Mouse (Mus musculus) hindbrain, embryonic 10.5 days (tissue): ENCODE results near the gene Meis2. TPM values are rescaled to one million over a fixed set of nuclear protein-coding genes. Genes with fewer than 3 reads are reported as not detected.

Experiments used
- DNase-seq: peaks from one replicate; pipeline ENCODE4 v3.0.0-alpha.2; 2017; ENCODE audit warnings: low spot score
- H3K27ac ChIP-seq: fragments of 300-500 bp; sonication (generic); 2 replicates; pipeline ENCODE4 v1.5.1; 2016; ENCODE audit warnings: mild to moderate bottlenecking, moderate library complexity
- H3K27me3 ChIP-seq: fragments of 300-500 bp; sonication (generic); 2 replicates; pipeline ENCODE4 v1.6.1; 2016; ENCODE audit warnings: mild to moderate bottlenecking; ENCODE audit not compliant: poor library complexity, insufficient read depth, severe bottlenecking
- H3K36me3 ChIP-seq: fragments of 300-500 bp; sonication (generic); 2 replicates; pipeline ENCODE4 v1.6.1; 2016; ENCODE audit warnings: mild to moderate bottlenecking, moderate library complexity
- H3K4me1 ChIP-seq: fragments of 300-500 bp; sonication (generic); replicated peaks from 2 replicates; pipeline ENCODE4 v1.6.1; 2016; ENCODE audit warnings: mild to moderate bottlenecking
- H3K4me3 ChIP-seq: fragments of 300-500 bp; sonication (generic); 2 replicates; pipeline ENCODE4 v1.5.1; 2016; ENCODE audit warnings: mild to moderate bottlenecking, moderate library complexity
- H3K9me3 ChIP-seq: fragments of 300-500 bp; sonication (generic); 2 replicates; pipeline ENCODE4 v1.6.1; 2016; ENCODE audit warnings: mild to moderate bottlenecking, moderate library complexity
- WGBS: fragments of 180-500 bp; shearing (Covaris S2); methylation state at CpG from one replicate; pipeline ENCODE4 v1.1.7; 2016; 5-methylcytosine and 5-hydroxymethylcytosine counted together
- polyA plus RNA-seq: library from polyadenylated mRNA; unstranded; fragments of >200 nt; fragmentation: Nextera tagmentation; extraction: Ambion mirVana; gene quantifications from 2 replicates; pipeline ENCODE4 v1.2.1, GENCODE M21; 2016

The Meis2 gene
- polyA plus RNA-seq, 1 experiment from 2014 or later, result 91.1 TPM

DNA sequence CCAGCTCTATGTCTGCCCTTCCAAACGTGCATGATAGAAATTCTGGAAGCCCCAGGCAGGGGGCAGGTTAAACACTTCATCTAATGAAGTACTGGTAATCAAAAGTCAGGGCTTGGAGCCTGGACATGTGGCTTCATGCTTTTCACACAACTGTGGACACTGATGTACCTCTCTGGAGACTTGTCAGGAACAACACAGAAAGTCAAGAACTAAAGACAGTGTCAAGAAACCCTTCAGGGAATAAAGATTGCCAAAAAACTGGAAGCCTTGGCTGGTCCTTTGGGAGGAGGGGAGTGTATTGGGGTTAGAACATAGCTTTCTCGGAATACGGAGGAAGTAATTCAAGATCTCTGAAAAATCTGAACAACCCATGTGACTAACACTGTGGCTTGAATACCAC lies 37.5 kb downstream of the Meis2 start:
- Histone ChIP-seq H3K4me1 (peaks cover 2% of the 10 kb centered on the region; the same call in 1 of the 2 replicates), H3K4me3 (no peak overlapping the region), H3K9me3 (no peaks in the 10 kb centered on the region), H3K27ac (no peak overlapping the region), H3K27me3 (no peaks in the 10 kb centered on the region), H3K36me3 (peaks cover 85% of the 10 kb centered on the region)
- WGBS, result 74% methylated on average over 3 of the region's 3 CpGs
- no peak for DNase-seq

DNA sequence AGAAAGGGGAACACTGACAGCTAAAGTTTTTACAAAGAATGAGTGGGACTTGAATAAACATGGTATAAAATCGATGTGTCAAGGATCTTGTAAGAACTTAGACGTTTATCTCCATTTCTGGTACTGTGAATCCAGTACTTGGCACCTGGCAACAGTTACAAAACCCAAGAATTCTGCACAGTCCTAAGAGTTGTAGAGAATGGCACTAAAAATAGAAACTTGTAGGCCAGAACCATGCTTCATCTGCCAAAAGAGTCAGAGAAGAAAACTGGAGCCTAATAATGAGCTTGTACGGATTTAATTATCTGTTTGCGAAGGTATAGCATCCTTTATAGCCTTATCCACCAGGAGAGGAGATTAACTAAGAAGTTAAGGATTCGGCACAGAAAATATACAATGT lies 42.8 kb downstream of the Meis2 start:
- H3K36me3 ChIP-seq, result peaks cover 40% of the 10 kb centered on the region
- H3K9me3 ChIP-seq, result no peaks in the 10 kb centered on the region
- H3K27ac ChIP-seq, result no peak overlapping the region
- no peaks in the 10 kb centered on the region for H3K27me3 ChIP-seq
- H3K4me3 ChIP-seq, result no peak overlapping the region
- no peak for DNase-seq
- WGBS, result 93% methylated on average over 5 of the region's 5 CpGs
- peaks cover 51% of the 10 kb centered on the region for H3K4me1 ChIP-seq

GRCm38 (mm10) chr2:116021931-116022330 lies 43.7 kb downstream of the Meis2 start:
- Histone ChIP-seq H3K9me3 (no peaks in the 10 kb centered on the region), H3K4me1 (peaks cover 51% of the 10 kb centered on the region), H3K36me3 (peaks cover 40% of the 10 kb centered on the region), H3K27ac (peak overlapping the region; percentile 90), H3K27me3 (no peaks in the 10 kb centered on the region), H3K4me3 (no peak overlapping the region)
- 73% methylated on average over 4 of the region's 4 CpGs for WGBS
- no peak for DNase-seq

- H3K9me3 ChIP-seq, result no peaks in the 10 kb centered on the region
- peaks cover 51% of the 10 kb centered on the region for H3K4me1 ChIP-seq
- peaks cover 31% of the 10 kb centered on the region for H3K36me3 ChIP-seq
- peak overlapping the region; percentile 90 for H3K27ac ChIP-seq
- peak overlapping the region; percentile 36 for H3K4me3 ChIP-seq
- DNase-seq, result peak; percentile 63
- H3K27me3 ChIP-seq, result no peaks in the 10 kb centered on the region
- WGBS, result under 1% methylated on average over 9 of the region's 9 CpGs
These were observed 44.6 kb downstream of the Meis2 start for GRCm38 (mm10) chr2:116021046-116021445.

DNA sequence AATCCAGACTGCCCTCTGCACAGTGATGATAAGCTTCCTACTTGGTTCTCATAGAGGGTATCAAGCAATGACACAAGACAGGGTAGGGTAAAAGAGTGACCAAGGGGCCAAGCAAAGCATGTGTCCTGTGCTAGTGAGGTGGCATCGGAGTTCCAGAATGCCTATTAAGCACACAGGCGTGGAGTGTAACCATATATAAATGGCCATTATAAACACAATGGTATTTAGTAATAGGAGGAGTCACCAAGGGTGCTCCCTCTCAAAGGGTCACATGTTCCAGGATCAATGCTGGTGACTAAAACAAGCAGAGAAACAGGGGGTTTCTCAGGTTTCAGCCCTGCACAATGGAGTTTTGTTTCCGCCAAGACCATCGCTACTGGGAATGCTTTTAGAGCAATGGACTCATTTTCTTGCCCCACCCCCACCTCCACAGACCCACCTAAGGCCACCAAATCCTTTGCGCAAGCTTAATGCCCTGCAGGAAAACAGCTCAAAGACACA lies 45.1 kb downstream of the Meis2 start:
- peaks cover 51% of the 10 kb centered on the region for H3K4me1 ChIP-seq
- H3K4me3 ChIP-seq, result peak overlapping the region; percentile 36
- H3K36me3 ChIP-seq, result peaks cover 29% of the 10 kb centered on the region
- 5% methylated on average over 5 of the region's 5 CpGs for WGBS
- peak; percentile 63 for DNase-seq
- H3K9me3 ChIP-seq, result no peaks in the 10 kb centered on the region
- H3K27ac ChIP-seq, result peak overlapping the region; percentile 90
- H3K27me3 ChIP-seq, result no peaks in the 10 kb centered on the region

DNA sequence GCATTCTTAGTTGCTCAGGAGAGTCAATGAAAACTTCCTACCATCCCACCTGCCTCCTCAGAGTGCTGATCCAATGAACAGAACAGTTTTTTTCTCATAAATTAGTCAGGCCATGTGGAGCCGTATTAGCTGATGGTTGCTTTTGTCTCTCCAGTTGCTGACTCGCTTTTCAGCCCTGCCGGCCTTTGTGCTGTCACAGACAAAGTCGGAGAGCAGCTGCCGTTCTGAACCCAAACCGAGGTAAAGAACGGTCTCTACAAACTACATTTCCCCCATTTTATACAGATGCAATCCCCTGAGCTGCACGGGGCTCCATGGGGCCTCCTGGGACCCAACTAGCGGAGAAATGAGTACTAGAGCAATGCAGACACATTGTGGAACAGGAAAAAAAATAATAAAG lies 45.7 kb downstream of the Meis2 start:
- peaks cover 51% of the 10 kb centered on the region for H3K4me1 ChIP-seq
- H3K27me3 ChIP-seq, result no peaks in the 10 kb centered on the region
- H3K9me3 ChIP-seq, result no peaks in the 10 kb centered on the region
- peaks cover 27% of the 10 kb centered on the region for H3K36me3 ChIP-seq
- peak overlapping the region; percentile 36 for H3K4me3 ChIP-seq
- peak overlapping the region; percentile 90 for H3K27ac ChIP-seq
- WGBS, result 13% methylated on average over 9 of the region's 9 CpGs
- DNase-seq, result peak; percentile 60

DNA sequence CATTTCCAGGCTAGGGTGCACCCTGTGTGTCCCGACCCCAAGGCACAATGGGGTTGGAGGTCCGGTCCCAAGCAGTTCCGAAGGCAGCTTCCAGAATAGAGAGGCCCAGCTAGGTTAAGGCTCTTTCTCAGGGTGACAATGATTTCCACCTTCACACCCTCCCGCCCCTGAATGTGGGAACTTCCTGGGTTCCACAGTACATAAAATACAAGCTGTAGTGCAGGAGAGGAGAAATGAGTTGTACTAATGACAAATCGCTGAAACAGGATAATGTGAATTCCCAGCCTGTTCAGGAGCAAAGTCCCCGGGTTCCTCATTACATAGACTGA lies 46.2 kb downstream of the Meis2 start:
- Histone ChIP-seq H3K27ac (peak overlapping the region; percentile 90), H3K27me3 (no peaks in the 10 kb centered on the region), H3K4me1 (peaks cover 51% of the 10 kb centered on the region), H3K36me3 (peaks cover 25% of the 10 kb centered on the region), H3K9me3 (no peaks in the 10 kb centered on the region), H3K4me3 (peak overlapping the region; percentile 10; the same call in 1 of the 2 replicates)
- peak; percentile 47 for DNase-seq
- WGBS, result 33% methylated on average over 6 of the region's 6 CpGs

GRCm38 (mm10) chr2:116018781-116019465 lies 46.7 kb downstream of the Meis2 start:
- H3K9me3 ChIP-seq, result no peaks in the 10 kb centered on the region
- no peak overlapping the region for H3K4me3 ChIP-seq
- H3K4me1 ChIP-seq, result peaks cover 51% of the 10 kb centered on the region
- H3K27me3 ChIP-seq, result no peaks in the 10 kb centered on the region
- WGBS, result 48% methylated on average over 10 of the region's 10 CpGs
- peaks cover 21% of the 10 kb centered on the region for H3K36me3 ChIP-seq
- DNase-seq, result no peak
- H3K27ac ChIP-seq, result peak overlapping the region; percentile 90

DNA sequence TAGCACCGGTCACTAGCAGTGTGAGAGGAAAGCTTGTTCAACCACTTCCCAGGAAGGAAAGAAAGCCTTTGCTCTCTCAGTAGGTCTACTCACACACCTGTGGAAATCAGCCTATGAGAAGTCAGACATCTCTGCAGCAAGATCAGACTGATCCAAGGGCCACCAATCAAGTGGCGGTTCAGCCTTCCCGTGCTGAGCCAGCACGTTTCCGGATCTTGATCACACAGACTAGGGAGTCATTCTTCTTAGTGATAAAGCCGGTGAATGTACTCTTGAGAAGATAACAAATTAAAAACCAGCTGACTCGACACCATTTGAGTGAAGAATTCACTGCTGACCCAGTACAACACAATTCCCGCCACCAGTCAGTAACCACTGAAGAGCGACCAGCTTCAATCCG lies 50.1 kb downstream of the Meis2 start:
- DNase-seq, result no peak
- H3K36me3 ChIP-seq, result peaks cover 26% of the 10 kb centered on the region
- H3K9me3 ChIP-seq, result no peaks in the 10 kb centered on the region
- peaks cover 32% of the 10 kb centered on the region for H3K4me1 ChIP-seq
- no peak overlapping the region for H3K4me3 ChIP-seq
- WGBS, result 78% methylated on average over 10 of the region's 10 CpGs
- H3K27me3 ChIP-seq, result no peaks in the 10 kb centered on the region
- H3K27ac ChIP-seq, result no peak overlapping the region

DNA sequence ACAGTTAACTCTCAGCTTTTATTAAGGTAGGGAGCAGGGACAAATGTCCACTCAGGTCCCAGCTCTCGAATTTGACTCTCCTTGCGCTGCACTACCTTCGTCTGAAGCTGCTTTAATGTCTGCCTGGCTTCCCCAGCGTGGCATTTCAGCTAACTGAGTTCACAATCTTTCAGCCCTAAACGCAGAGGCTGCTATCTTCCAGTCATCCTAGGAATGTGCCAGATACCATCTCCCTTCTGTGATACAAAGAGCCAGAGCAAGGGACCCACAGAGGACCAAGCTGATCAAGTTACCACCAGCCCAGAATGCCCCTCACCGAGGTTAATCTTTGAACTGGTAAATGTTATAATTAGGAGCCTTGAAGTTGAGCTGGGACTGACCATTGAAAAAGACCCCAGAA lies 55.2 kb downstream of the Meis2 start:
- Histone ChIP-seq H3K27ac (no peak overlapping the region), H3K4me1 (peaks cover 34% of the 10 kb centered on the region), H3K36me3 (peaks cover 37% of the 10 kb centered on the region), H3K9me3 (no peaks in the 10 kb centered on the region), H3K4me3 (no peak overlapping the region), H3K27me3 (no peaks in the 10 kb centered on the region)
- no peak for DNase-seq
- 18% methylated on average over 6 of the region's 6 CpGs for WGBS

DNA sequence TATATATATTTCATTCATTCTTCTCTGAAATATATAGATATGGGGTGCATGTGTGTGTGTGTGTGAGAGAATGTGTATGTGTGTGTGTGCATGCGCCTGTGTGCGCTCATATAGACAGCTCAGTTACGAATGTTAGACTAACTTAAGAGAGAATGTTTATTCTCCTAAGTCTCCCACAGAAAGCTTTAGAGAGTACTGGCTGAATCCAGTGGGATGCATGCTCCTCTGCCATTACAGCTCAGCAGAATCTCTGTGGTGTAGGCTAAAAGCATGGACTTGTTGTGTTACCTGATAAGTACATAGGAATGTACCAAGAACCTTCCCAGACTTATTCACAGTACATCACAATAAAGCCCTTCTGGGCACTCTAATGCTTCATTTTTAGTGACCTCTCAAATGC lies 55.6 kb downstream of the Meis2 start:
- H3K4me3 ChIP-seq, result no peak overlapping the region
- peaks cover 34% of the 10 kb centered on the region for H3K4me1 ChIP-seq
- DNase-seq, result no peak
- no peaks in the 10 kb centered on the region for H3K27me3 ChIP-seq
- 79% methylated on average over 3 of the region's 3 CpGs for WGBS
- no peaks in the 10 kb centered on the region for H3K9me3 ChIP-seq
- H3K36me3 ChIP-seq, result peaks cover 38% of the 10 kb centered on the region
- 0 out of 2 replicates have a peak overlapping the region, but pooled peaks have one; percentile 40 for H3K27ac ChIP-seq

DNA sequence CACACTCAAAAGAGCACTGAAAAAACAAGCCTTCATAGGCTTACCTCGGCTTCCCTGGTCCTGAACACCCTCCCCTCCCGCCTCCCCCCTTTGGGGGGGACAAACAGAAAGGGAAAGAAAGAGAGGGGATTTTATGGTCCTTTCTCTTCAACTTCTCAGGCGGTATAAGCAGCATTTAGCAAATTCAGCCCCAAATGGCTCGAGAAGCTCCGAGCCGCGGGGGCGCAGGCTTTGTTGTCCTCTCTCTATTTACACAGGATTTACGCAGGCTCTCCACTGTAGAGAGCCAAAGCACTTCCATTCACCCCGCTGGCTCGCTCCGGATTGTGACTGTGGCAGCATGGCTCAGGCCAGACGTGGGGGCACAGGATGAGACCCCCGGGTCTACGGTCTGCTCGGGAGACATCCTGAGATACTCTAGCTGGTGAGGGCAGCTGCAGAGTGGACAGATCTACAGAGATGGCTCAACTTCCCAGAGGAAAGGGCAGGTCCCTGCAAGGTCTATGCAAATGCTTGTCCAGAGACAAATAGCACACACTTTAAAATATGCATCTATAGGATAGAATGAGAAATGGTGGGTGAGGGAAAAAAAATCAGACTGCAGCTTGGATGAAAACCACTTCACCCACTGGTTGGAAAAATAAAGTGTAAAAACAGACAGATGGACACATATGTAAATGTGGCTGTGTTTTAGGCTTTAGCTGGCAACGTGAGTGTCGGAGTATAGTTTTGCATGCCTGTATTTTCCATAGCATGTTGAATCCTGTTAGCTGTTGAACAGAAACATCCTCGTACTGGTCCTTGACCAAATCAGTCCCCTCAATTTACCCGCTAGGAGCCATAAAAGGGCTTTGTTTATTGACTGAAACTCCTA lies 56.3 kb downstream of the Meis2 start:
- H3K9me3 ChIP-seq, result no peaks in the 10 kb centered on the region
- H3K4me3 ChIP-seq, result peak overlapping the region; percentile 41
- H3K27ac ChIP-seq, result peak overlapping the region; percentile 86
- H3K27me3 ChIP-seq, result no peaks in the 10 kb centered on the region; the same call in 1 of the 2 replicates
- H3K36me3 ChIP-seq, result peaks cover 42% of the 10 kb centered on the region
- H3K4me1 ChIP-seq, result peaks cover 34% of the 10 kb centered on the region
- peak; percentile 49 for DNase-seq
- WGBS, result 16% methylated on average over 20 of the region's 20 CpGs

- H3K27ac ChIP-seq, result peak overlapping the region; percentile 25; the same call in 1 of the 2 replicates
- H3K27me3 ChIP-seq, result no peaks in the 10 kb centered on the region; the same call in 1 of the 2 replicates
- H3K36me3 ChIP-seq, result peaks cover 63% of the 10 kb centered on the region
- no peak overlapping the region for H3K4me3 ChIP-seq
- H3K9me3 ChIP-seq, result no peaks in the 10 kb centered on the region
- no peak for DNase-seq
- peaks cover 33% of the 10 kb centered on the region for H3K4me1 ChIP-seq
- WGBS, result 81% methylated on average over 6 of the region's 6 CpGs
These were observed 63.3 kb downstream of the Meis2 start for GRCm38 (mm10) chr2:116002354-116002753.
